Mouse (Mus musculus) embryo, embryonic 10 days (tissue): ENCODE data around the gene Ccna2.

ENCODE experiments used
- DNase-seq: peaks from one replicate; pipeline ENCODE4 v3.0.0-alpha.2; 2015; ENCODE audit warnings: low spot score

Gene Ccna2

DNA sequence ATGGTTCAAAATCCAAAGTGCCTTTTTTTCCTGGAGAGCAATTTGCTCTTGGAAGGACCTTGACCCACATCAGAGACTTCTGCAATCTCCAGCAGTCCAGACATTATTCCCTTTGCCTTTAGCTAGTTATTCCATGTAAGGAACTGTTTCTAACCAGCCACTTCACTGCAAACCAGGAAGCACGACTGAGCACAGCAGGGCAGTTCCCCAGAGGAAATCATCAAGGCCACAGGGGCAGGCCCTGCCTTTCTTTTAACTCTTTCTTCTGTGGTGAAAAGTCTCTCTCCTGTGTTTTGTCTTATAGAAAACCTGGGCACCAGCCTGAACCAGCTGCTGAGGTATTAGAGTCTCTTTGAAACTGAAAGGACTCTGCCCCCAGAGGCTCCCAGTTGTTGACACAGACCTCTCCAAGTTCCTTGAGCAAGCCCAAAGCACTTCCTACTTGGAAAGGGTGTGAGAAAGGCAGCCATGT lies 38.7 kb downstream of the Ccna2 start:
- peak; percentile 11 for DNase-seq

DNA sequence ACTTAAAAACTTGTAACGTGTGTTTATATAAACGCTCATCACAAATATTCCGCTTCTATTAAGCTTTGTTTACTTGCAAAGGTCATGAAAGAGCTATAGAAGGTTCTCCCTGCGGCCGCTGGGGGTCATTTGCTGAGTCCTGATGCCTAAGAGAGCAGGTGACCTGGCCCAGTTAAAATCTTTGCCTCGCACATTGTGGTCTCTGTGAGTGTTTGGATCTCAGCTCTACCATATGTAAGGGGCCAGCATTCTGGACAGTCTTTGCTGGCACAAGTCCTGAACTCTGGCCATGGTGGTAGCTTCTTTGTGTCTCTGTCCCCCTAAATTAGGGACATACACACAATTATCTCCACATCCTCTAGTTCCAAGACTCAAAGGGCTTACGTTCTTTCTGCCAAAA lies 39.2 kb downstream of the Ccna2 start:
- peak; percentile 7 for DNase-seq

DNA sequence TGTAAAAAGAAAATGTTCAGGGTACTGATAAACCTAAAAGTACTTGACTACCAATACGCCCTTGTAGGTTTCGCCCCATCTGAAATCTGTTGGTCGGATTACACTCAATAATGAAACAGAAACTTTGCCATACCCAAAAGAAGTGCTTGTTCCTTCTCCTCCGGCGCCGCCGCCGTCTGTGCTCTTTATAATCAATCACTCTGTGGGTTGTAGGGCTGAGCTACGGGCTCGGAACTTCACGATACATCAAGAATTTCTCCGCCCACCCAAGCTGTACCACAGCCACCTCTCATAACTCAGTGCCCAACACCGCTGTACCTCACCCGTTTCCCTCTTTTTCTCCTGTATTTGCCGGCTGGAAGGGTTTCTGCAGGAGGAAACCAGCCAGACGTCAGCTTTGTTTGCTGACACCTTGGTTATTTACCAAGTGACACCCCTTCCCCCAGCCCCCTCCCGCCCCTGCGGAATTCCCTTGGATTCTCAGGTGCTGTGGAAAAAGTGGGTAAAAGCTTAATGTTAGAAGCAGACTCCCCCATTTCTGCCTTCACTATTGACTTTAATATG lies 39.9 kb downstream of the Ccna2 start:
- peak; percentile 60 for DNase-seq

DNA sequence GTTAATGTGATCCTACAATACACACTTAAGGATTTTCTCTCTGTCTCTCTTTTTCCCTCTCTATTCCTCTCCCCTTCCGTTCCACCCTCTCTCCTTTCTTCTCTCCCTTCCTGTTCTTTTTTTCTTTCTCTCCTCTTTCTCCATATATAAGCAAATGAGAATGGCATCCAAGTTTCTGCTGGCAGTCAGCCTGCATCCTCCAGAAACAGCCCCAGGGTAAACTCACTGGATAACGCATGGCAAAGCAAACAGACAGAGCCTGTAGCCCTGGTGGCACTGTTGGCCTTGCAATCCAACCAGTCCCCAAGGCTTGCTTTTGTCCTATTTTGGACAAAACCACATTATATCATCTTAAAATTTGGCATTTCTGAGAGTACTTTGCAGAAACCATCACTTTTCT lies 40.7 kb downstream of the Ccna2 start:
- DNase-seq: no peak

DNA sequence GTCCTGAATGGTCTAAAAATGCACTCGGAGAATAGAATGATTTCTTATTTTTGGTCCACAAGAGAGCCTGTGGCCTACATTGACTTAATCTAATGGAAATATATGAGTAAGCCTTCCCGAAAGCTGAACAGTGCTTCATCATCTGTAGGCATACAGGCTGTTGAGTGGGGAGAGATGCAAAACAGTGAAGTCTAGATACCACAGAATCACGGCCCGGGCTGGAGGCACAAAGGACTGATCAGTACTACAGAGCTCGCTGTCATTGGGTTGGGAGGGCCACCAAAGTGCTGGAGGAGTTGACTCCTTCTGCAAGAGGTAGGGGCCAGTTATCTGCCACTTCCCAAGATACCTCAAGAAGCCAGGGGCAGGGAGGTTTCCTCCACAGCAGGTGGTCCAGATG lies 41.2 kb downstream of the Ccna2 start:
- no peak for DNase-seq

DNA sequence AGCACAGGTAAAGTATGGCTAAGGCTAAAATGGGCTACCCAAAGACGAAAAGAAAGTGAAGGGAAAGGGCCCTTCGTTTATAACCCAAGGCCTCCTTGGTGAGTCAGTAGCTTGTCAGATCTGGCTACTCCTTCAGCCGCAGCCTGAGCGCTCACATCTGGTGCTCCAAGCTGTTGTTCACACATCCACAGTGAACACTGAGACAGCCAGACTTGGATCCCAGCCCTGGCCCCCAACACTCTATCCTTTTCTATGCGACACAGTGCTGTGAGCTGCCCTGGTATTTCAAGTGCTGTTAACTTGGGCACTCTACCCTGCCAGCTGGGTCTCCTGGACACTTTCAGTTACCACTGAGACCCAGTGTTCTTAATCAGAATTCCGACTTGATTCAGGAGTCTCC lies 41.6 kb downstream of the Ccna2 start:
- DNase-seq: no peak

DNA sequence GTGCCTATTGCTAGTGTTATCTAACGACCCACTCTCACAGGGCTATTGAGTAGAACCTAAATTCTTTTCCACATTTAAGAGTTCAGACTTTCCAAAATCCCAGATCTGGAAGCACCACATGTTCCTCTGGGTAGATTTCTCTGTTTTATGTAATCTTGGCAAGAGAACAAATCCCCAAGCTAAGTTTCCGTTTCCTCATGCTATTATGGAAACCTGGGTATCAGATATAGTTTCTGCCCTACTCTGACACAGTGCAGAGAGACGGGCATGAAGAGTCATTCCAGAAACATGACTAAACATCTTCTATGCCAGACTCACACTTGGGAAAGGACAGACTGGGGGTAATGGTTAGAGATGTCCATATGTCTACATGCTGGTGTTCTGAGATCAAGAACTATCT lies 47.5 kb downstream of the Ccna2 start:
- no peak for DNase-seq

DNA sequence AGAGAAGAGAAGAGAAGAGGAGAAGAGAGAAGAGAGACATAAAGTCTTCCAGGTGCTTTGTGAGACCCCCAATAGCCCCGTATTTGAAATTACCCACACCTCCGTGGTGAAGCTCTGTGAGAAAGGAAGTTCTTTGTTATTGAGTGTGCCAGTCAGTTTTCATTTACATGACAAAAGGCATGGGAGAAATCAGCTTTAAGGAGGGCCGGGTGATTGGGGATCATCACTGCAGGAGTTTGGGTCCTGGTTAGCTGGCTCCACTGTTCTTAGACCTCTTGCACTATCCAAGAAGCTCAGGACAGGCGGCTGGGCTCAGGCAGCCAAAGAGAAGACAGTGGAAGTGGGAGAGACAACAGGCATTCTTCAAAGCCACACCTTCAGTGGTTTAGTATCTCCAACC lies 49.8 kb downstream of the Ccna2 start:
- DNase-seq: no peak

DNA sequence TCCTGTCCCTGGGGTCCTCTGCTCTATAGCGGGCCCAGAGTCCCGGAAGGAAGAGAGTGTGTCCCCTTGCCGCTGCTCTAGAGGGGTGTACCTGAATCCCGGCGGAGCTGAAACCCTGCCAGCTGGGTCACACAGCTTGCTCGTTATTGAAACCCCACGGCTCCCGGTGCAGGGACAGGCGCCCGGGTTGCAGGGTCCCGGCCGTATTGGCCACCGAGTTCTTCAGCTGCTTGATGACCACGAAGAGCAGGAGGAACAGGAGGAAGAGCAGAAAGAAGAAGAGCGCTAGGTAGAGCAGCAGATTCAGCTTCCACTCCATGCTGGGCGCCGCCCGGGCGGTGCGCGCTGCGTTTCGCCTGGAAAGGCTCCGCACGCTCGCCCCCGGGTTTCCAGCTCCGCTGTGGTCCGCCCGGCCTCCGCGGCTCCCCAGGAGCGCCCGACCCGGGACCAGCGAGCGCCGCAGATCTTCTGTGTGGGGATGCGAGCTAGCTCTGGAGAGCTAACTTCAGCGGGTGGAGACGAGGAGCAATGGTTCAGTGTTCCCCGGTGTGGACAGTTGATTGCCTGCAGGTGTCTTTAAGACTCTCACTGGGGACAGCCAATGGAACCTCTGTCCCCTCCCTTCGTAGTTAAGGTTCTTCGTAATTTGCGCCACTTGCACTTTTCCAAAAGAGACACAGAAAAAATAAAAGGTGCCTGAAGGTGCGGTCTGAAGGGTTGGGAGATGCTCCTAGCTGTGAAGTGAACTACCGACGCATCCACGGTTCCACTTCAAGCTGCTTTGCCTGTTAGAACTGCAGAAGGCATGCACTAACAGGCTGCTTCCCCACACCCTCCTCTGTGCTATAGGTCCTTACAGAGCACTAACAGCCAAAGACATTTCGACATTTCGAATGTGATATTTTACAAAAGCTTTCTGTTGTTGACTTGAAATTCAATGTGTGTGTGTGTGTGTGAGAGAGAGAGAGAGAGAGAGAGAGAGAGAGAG lies 50.6 kb downstream of the Ccna2 start, which contains the start of gene Gm11549:
Gene Gm11549, minus strand, starts transcription at position 741 of the 988 bp plus-strand sequence.
- DNase-seq: peak; percentile 34

DNA sequence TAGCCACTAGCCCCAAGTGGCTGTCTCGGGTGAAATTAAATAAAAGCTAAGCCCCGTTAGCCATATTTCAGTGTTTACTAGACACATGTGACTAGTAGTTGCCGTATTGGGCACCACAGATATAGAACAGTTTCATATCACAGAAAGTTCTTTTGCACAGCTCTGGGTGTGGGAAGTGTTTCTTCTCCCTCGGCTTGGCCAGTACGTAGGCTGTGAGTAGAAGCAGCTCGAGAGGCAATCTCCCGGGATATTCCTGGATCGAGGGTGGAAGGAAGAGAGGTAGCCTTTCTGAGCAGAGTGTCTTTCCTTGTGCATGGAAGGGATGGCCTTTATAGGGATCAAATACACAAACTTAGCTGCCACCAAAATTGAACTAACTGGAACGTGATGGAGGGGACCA lies 55.8 kb downstream of the Ccna2 start:
- no peak for DNase-seq
